Mouse (Mus musculus) lung, postnatal 0 days (tissue): ENCODE results near the gene 1700037H04Rik. TPM values are rescaled to one million over a fixed set of nuclear protein-coding genes. Genes with fewer than 3 reads are reported as not detected.

Experiments
- ATAC-seq: fragments of 200-750 bp; cut with Nextera tagmentation; 2 replicates; pipeline ENCODE4 v1.8.0; 2017; ENCODE audit warnings: moderate library complexity
- DNase-seq: peaks from one replicate; pipeline ENCODE4 v3.0.0-alpha.2; 2016; ENCODE audit warnings: low spot score
- H3K27ac ChIP-seq: fragments of 300-500 bp; sonication (generic); 2 replicates; pipeline ENCODE4 v1.5.1; 2014; ENCODE audit warnings: antibody characterized with exemption, mild to moderate bottlenecking, low read length, mixed read lengths
- H3K27me3 ChIP-seq: fragments of 300-500 bp; sonication (generic); replicated peaks from 2 replicates; pipeline ENCODE4 v1.6.1; 2014; ENCODE audit warnings: low read length, mixed read lengths; ENCODE audit not compliant: insufficient read depth
- H3K36me3 ChIP-seq: fragments of 300-500 bp; sonication (generic); 2 replicates; pipeline ENCODE4 v1.6.1; 2014; ENCODE audit warnings: low read length, mixed read lengths; ENCODE audit not compliant: insufficient read depth
- H3K4me1 ChIP-seq: fragments of 300-500 bp; sonication (generic); 2 replicates; pipeline ENCODE4 v1.6.1; 2014; ENCODE audit warnings: antibody characterized with exemption, low read depth, low read length, mixed read lengths; ENCODE audit not compliant: insufficient read depth
- H3K4me2 ChIP-seq: fragments of 300-500 bp; sonication (generic); replicated peaks from 2 replicates; pipeline ENCODE4 v1.6.1; 2014; ENCODE audit warnings: low read depth, mild to moderate bottlenecking, low read length, moderate library complexity, mixed read lengths
- H3K4me3 ChIP-seq: fragments of 300-500 bp; sonication (generic); 2 replicates; pipeline ENCODE4 v1.5.1; 2014; ENCODE audit warnings: low read depth, low read length
- H3K9ac ChIP-seq: fragments of 300-500 bp; sonication (generic); replicated peaks from 2 replicates; pipeline ENCODE4 v1.6.1; 2014; ENCODE audit warnings: low read depth, mild to moderate bottlenecking
- H3K9me3 ChIP-seq: fragments of 300-500 bp; sonication (generic); 2 replicates; pipeline ENCODE4 v1.6.1; 2016; ENCODE audit warnings: low read length, mixed read lengths
- CTCF ChIP-seq: IDR thresholded peaks from 2 replicates; pipeline ENCODE4 v1.5.1; 2016; ENCODE audit warnings: antibody characterized with exemption, mild to moderate bottlenecking
- EP300 ChIP-seq: IDR thresholded peaks from 2 replicates; pipeline ENCODE4 v1.6.1; 2016; ENCODE audit warnings: antibody characterized with exemption, mild to moderate bottlenecking, control low read depth
- WGBS: fragments of 180-500 bp; shearing (Covaris S2); extraction: QIAGEN DNeasy Blood & Tissue Kit; methylation state at CpG from one replicate; pipeline ENCODE4 v1.1.7; 2014; 5-methylcytosine and 5-hydroxymethylcytosine counted together
- polyA plus RNA-seq: library from polyadenylated mRNA; unstranded; fragments of >200 nt; fragmentation: Nextera tagmentation; extraction: Ambion mirVana; gene quantifications from 2 replicates; pipeline ENCODE4 v1.2.1, GENCODE M21; 2015

The 1700037H04Rik gene
- polyA plus RNA-seq, 1 experiment from 2014 or later, result 28.3 TPM

- peaks cover 26% of the 10 kb centered on the region for H3K36me3 ChIP-seq
- H3K4me2 ChIP-seq, result no peak overlapping the region
- no peaks in the 10 kb centered on the region for H3K4me1 ChIP-seq
- TF ChIP-seq CTCF (no peak), EP300 (no peak)
- ATAC-seq, result no peak
- H3K4me3 ChIP-seq, result no peak overlapping the region
- no peak overlapping the region for H3K27ac ChIP-seq
- 83% methylated on average over 20 of the region's 21 CpGs for WGBS
- no peaks in the 10 kb centered on the region for H3K9me3 ChIP-seq
- no peaks in the 10 kb centered on the region for H3K27me3 ChIP-seq
- no peak for DNase-seq
- no peak overlapping the region for H3K9ac ChIP-seq
Observed at GRCm38 (mm10) chr2:131146193-131147042, 13.5 kb downstream of the 1700037H04Rik start.

- H3K4me2 ChIP-seq, result no peak overlapping the region
- no peak overlapping the region for H3K4me3 ChIP-seq
- TF ChIP-seq CTCF, result no peak
- no peak for TF ChIP-seq EP300
- WGBS, result 73% methylated on average over 2 of the region's 2 CpGs
- H3K9me3 ChIP-seq, result no peaks in the 10 kb centered on the region
- H3K4me1 ChIP-seq, result no peaks in the 10 kb centered on the region
- H3K9ac ChIP-seq, result no peak overlapping the region
- no peak for DNase-seq
- no peaks in the 10 kb centered on the region for H3K27me3 ChIP-seq
- ATAC-seq, result no peak
- no peak overlapping the region for H3K27ac ChIP-seq
- peaks cover 26% of the 10 kb centered on the region for H3K36me3 ChIP-seq
Observed at GRCm38 (mm10) chr2:131145536-131145935, 14.3 kb downstream of the 1700037H04Rik start.

- Histone ChIP-seq H3K36me3 (peaks cover 26% of the 10 kb centered on the region), H3K27me3 (no peaks in the 10 kb centered on the region), H3K4me3 (no peak overlapping the region), H3K27ac (no peak overlapping the region), H3K9ac (no peak overlapping the region), H3K9me3 (no peaks in the 10 kb centered on the region), H3K4me1 (peaks cover under 1% of the 10 kb centered on the region; the same call in 1 of the 2 replicates), H3K4me2 (no peak overlapping the region)
- DNase-seq (no peak), ATAC-seq (no peak)
- 61% methylated on average over 13 of the region's 13 CpGs for WGBS
- TF ChIP-seq EP300 (no peak), CTCF (no peak)
Observed at GRCm38 (mm10) chr2:131145121-131145520, 14.8 kb downstream of the 1700037H04Rik start.

- peak overlapping the region; percentile 32; the same call in 1 of the 2 replicates for H3K4me2 ChIP-seq
- TF ChIP-seq EP300 (no peak), CTCF (no peak)
- H3K27me3 ChIP-seq, result no peaks in the 10 kb centered on the region
- no peak overlapping the region for H3K27ac ChIP-seq
- no peak for DNase-seq
- H3K9ac ChIP-seq, result no peak overlapping the region
- no peak overlapping the region for H3K4me3 ChIP-seq
- H3K36me3 ChIP-seq, result peaks cover 19% of the 10 kb centered on the region
- WGBS, result 73% methylated on average over 22 of the region's 22 CpGs
- H3K9me3 ChIP-seq, result no peaks in the 10 kb centered on the region
- H3K4me1 ChIP-seq, result peaks cover 7% of the 10 kb centered on the region; the same call in 1 of the 2 replicates
- no peak for ATAC-seq
Observed at GRCm38 (mm10) chr2:131143007-131143780, 16.7 kb downstream of the 1700037H04Rik start.

GRCm38 (mm10) chr2:131142592-131142991 is 17.3 kb downstream of the 1700037H04Rik start:
- peak; percentile 92 for TF ChIP-seq CTCF
- no peak for TF ChIP-seq EP300
- Histone ChIP-seq H3K4me1 (peaks cover 7% of the 10 kb centered on the region; the same call in 1 of the 2 replicates), H3K27me3 (no peaks in the 10 kb centered on the region), H3K27ac (no peak overlapping the region), H3K4me3 (no peak overlapping the region), H3K4me2 (peak overlapping the region; percentile 32; the same call in 1 of the 2 replicates), H3K36me3 (peaks cover 15% of the 10 kb centered on the region), H3K9me3 (no peaks in the 10 kb centered on the region), H3K9ac (no peak overlapping the region)
- ATAC-seq (peak; percentile 78), DNase-seq (peak; percentile 84)
- 30% methylated on average over 18 of the region's 18 CpGs for WGBS

- TF ChIP-seq CTCF, result no peak
- TF ChIP-seq EP300, result no peak
- H3K9ac ChIP-seq, result no peak overlapping the region
- no peak overlapping the region for H3K4me3 ChIP-seq
- no peak overlapping the region for H3K4me2 ChIP-seq
- H3K36me3 ChIP-seq, result peaks cover 9% of the 10 kb centered on the region; the same call in 1 of the 2 replicates
- DNase-seq (no peak), ATAC-seq (no peak)
- no peaks in the 10 kb centered on the region for H3K27me3 ChIP-seq
- H3K4me1 ChIP-seq, result peaks cover 7% of the 10 kb centered on the region; the same call in 1 of the 2 replicates
- H3K27ac ChIP-seq, result no peak overlapping the region
- WGBS, result 88% methylated on average over 8 of the region's 8 CpGs
- no peaks in the 10 kb centered on the region for H3K9me3 ChIP-seq
Observed at GRCm38 (mm10) chr2:131141336-131141986, 18.4 kb downstream of the 1700037H04Rik start.
